Mouse (Mus musculus): ENCODE data around the gene Mtnr1b.

Mtnr1b gene

DNA sequence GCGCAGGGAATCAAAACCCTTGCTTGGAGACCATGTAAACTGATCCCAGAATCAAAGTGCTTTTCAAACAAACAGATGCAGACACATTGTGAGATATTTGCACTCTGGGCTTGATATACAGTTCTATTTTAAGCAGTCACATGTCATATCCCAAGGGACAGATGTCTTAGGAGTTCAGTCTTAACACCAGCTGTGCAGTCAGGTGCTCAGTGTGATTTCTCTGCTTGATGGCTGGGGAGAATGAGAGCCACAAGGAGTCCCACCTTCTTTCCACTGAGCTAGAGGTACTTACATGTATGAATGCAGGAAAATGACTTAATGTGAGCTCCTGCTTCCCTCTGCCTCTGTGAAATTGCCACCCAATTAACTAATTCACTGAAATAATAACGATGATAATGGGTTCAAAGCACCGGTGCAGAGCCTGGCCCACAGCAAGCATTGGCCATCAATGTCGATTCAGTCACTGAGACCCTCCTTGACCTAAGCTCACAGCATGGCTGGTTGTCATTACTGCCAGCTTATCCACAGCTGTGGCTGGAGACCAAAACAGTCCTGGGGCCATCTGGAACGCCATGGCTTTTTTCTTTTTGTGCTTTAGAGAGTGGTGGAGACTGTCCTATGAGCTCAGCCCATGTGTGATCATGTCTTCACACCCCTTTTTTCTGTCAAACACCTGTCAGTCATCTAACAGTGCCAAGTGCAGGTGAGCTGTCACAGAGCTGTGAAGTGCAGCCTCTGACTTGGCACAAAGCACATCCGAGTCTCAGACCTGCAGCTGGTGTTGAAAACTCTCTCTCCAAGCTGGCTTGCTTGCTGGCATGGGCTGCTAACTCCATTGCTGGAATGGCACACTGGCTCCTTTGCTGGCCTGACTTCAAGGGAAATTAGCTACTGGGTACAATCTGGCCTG lies 61.1 kb downstream of the Mtnr1b start:
- in situ Hi-C loops (cut with MboI; ENCODE audit: low pct_unique_long_range_greater_than_20kb in 1 of 2, low sequenced_read_pairs in 2 of 2, unreplicated experiment in 1 of 2): no loop called here

DNA sequence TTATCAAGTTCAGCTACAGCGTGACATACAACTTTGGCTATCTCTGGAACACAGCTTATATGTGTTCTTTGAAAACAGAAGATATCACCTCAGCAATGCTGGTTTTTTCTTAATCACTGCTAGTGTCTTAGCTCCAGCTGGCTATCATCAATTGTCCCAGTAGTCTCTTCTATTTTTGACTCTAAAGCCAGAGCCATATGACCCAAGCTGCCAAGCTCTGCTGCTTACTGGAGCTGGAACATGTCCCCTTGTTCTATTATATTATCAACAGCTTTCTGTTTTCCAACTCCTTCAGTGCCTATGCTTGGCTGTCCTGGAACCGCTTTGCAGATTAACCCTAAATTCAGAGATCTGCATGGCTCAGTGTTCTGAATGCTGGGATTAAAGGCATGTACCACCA lies 70.1 kb downstream of the Mtnr1b start:
- in situ Hi-C loops (cut with MboI; ENCODE audit: low pct_unique_long_range_greater_than_20kb in 1 of 2, low sequenced_read_pairs in 2 of 2, unreplicated experiment in 1 of 2): no loop called here

DNA sequence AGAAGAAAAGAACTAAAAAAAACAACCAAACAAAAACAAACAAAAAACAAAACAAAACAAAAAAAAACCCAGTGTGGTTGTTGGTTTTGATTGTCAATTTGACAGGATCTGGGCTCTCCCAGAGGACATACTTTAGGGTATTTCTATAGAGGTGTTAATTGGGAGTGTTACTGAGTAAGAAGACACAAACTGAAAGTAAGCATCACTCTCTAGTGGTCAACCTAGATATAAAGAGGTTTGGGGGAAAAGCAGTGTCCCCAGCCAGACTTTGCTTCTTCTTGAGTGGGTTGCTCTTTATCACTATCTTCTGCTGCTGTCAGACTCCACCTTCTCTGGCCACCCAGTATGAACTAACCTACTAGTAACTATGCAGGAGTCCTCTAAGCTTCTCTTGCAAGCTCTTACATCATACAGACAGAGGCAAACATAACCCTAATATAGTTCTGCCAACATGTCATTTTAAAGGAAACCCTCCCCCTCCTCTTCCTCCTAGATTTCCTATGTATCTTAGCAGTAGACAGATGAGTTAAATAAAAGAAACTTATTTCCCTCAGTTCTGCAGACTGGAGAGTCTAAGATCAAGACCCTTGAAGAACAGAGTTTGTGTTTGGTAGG lies 71.8 kb downstream of the Mtnr1b start:
- in situ Hi-C loops (cut with MboI; ENCODE audit: low pct_unique_long_range_greater_than_20kb in 1 of 2, low sequenced_read_pairs in 2 of 2, unreplicated experiment in 1 of 2): no loop called here

DNA sequence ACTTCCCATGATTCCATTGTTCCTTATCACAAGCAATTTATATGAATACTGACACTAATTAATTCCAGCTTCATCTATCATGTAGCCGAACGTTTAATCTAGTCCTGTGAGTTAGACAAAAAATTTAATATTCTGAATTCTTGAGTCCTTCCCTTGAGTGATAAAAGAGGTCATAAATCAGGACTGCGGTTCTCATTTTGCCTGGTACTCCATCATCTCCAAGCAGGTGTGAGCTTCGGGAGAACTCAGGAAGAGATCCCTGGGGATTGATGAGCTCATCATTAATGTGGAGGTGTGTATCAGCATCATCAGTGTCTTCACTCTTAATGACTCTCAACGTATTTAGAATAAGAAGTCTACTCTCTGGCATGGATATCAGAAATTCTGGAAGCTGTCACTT lies 74.0 kb downstream of the Mtnr1b start:
- in situ Hi-C loops (cut with MboI; ENCODE audit: low pct_unique_long_range_greater_than_20kb in 1 of 2, low sequenced_read_pairs in 2 of 2, unreplicated experiment in 1 of 2): no loop called here

DNA sequence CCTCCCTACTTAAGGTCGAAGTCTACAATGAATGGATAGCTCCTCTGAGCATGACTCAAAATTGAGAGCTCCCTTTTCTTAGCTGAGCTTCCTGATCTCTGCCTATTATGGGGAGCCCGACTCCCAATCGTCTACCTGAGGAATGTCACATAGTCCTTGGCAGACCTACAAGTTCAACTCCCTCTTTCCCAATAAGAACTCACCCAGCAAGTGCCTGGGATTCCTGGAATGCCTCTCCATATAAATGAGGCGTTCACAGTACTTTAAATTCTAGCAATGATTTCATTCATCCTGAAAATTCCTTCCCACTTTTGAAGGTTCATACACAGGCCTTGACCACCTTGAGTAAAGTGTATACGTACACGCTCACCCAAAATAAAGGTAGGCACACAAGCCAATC lies 79.9 kb downstream of the Mtnr1b start:
- in situ Hi-C loops (cut with MboI; ENCODE audit: low pct_unique_long_range_greater_than_20kb in 1 of 2, low sequenced_read_pairs in 2 of 2, unreplicated experiment in 1 of 2): no loop called here

DNA sequence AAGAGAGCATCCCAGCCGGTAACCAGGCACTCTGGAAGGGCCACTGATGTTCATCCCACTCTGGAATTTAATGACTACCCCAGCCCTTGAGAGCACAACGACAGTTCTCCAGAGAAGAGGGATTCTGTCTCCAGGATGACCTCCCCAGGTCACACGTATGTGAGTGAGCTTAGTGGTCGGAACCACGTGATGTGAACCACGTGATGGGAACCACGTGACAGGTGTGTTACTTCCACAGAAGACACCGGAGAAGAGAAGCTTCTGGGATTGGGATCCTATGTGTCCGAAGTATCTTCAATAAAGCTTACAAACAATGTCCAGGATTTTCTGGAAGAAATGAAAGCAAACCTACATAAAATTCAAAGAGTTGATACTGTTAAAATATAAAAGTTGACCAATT lies 82.3 kb downstream of the Mtnr1b start:
- in situ Hi-C loops (cut with MboI; ENCODE audit: low pct_unique_long_range_greater_than_20kb in 1 of 2, low sequenced_read_pairs in 2 of 2, unreplicated experiment in 1 of 2): no loop called here

DNA sequence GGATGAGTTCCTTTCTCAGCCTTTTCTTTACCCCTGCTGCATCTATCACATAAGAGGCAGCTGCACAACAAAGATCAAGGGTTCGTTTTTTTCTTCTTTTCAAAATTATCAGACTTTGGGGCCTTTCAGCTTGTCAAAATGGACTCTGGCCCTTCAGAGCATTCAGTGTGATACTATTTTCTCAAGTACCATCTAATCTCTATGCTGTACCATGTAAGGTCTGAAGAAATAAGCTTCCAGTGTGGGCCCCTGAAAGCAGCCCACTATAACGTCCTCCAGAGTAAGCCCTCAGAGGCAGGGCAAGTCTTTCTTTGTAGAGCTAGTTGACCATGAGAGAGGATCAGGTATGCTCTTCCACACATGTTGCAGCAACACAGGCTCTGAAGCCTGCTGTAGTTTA lies 87.7 kb downstream of the Mtnr1b start:
- in situ Hi-C loops (cut with MboI; ENCODE audit: low pct_unique_long_range_greater_than_20kb in 1 of 2, low sequenced_read_pairs in 2 of 2, unreplicated experiment in 1 of 2): no loop called here

DNA sequence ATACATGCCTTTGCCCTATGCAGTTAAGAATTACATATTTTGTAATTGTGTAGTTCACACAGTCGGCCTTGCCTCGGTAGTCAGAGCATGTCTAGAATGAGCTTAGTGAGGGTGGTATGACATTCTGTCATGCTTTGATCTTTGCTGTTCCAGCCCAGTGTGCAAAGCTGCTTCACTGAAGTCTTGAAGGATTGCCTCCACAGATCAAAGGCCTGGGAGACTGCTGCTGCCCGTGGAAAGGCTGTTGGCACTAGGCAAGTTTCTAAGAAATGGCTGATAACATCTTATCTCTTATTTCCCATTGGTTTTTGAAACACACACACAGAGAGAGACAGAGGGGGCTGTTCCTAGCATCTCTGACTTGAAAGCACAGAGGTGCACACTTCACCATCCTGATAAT lies 88.2 kb downstream of the Mtnr1b start:
- in situ Hi-C loops (cut with MboI; ENCODE audit: low pct_unique_long_range_greater_than_20kb in 1 of 2, low sequenced_read_pairs in 2 of 2, unreplicated experiment in 1 of 2): no loop called here

DNA sequence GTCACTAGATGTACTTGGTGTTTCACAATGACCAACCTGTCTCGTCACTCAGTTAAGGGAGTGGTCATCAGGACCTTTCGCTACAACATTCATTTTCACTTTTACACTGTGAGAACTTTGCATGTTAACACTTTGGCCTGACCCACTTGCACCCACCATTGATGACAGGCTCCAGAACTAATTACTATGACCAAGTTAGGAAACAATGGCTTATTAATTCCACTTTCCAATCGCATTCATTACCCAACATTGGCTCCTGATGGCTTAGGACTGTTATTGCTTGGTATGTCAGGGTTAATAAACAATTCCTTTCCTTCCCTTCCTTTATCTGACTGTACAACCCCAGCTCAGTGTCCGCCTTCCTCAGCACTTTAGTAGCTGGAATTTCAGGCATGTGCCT lies 92.4 kb downstream of the Mtnr1b start:
- in situ Hi-C loops (cut with MboI; ENCODE audit: low pct_unique_long_range_greater_than_20kb in 1 of 2, low sequenced_read_pairs in 2 of 2, unreplicated experiment in 1 of 2): no loop called here

DNA sequence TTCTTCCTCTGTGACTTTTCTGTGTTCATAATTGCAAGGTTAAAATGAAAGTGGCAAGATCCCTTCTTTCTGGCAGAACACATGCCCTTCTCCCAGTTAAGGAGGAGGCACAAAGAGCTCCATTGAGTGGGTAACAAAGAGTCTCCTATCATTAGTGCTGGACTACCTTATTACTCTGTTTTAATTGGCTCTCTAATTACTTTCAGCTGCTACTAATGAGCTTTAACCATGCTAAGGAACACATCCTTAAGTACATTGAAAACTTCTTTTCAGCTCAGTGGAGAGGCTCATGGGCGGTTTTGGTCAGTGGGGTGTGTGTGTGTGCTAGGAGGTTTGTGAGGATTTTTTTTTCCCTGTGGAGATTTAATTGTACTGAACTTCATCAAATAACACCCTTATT lies 99.4 kb downstream of the Mtnr1b start:
- in situ Hi-C loops (cut with MboI; ENCODE audit: low pct_unique_long_range_greater_than_20kb in 1 of 2, low sequenced_read_pairs in 2 of 2, unreplicated experiment in 1 of 2): no loop called here
